Mouse (Mus musculus) heart, postnatal 0 days (tissue): ENCODE results near the gene Slc25a39. TPM values are rescaled to one million over a fixed set of nuclear protein-coding genes. Genes with fewer than 3 reads are reported as not detected.

ENCODE experiments used
- ATAC-seq: fragments of 200-750 bp; cut with Nextera tagmentation; 2 replicates; pipeline ENCODE4 v1.8.0; 2017; ENCODE audit warnings: low read depth, moderate number of reproducible peaks, moderate library complexity; ENCODE audit not compliant: insufficient read depth
- DNase-seq: peaks from one replicate; pipeline ENCODE4 v3.0.0-alpha.2; 2016; ENCODE audit warnings: low spot score
- H3K27ac ChIP-seq: fragments of 300-500 bp; sonication (generic); 2 replicates; pipeline ENCODE4 v1.5.1; 2014; ENCODE audit warnings: low read depth, mild to moderate bottlenecking
- H3K27me3 ChIP-seq: fragments of 300-500 bp; sonication (generic); 2 replicates; pipeline ENCODE4 v1.6.1; 2014; ENCODE audit warnings: low read length, mixed read lengths; ENCODE audit not compliant: control insufficient read depth, insufficient read depth
- H3K36me3 ChIP-seq: fragments of 300-500 bp; sonication (generic); replicated peaks from 2 replicates; pipeline ENCODE4 v1.6.1; 2014; ENCODE audit warnings: low read length, mixed read lengths; ENCODE audit not compliant: control insufficient read depth, insufficient read depth
- H3K4me1 ChIP-seq: fragments of 300-500 bp; sonication (generic); 2 replicates; pipeline ENCODE4 v1.6.1; 2014; ENCODE audit warnings: antibody characterized with exemption; ENCODE audit not compliant: control insufficient read depth, insufficient read depth
- H3K4me2 ChIP-seq: fragments of 300-500 bp; sonication (generic); 2 replicates; pipeline ENCODE4 v1.6.1; 2014; ENCODE audit warnings: low read depth, mild to moderate bottlenecking, low read length, moderate library complexity
- H3K4me3 ChIP-seq: fragments of 300-500 bp; sonication (generic); 2 replicates; pipeline ENCODE4 v1.5.1; 2014; ENCODE audit warnings: low read depth, low read length
- H3K9ac ChIP-seq: fragments of 300-500 bp; sonication (generic); replicated peaks from 2 replicates; pipeline ENCODE4 v1.6.1; 2014; ENCODE audit warnings: low read depth, low read length, mixed read lengths
- H3K9me3 ChIP-seq: fragments of 300-500 bp; sonication (generic); replicated peaks from 2 replicates; pipeline ENCODE4 v1.6.1; 2016; ENCODE audit warnings: low read length; ENCODE audit not compliant: control insufficient read depth
- CTCF ChIP-seq: IDR thresholded peaks from 2 replicates; pipeline ENCODE4 v1.5.1; 2016; ENCODE audit warnings: antibody characterized with exemption, control low read depth, low read depth
- EP300 ChIP-seq: IDR thresholded peaks from 2 replicates; pipeline ENCODE4 v1.6.1; 2016; ENCODE audit warnings: antibody characterized with exemption, low read depth
- WGBS: fragments of 180-500 bp; shearing (Covaris S2); extraction: QIAGEN DNeasy Blood & Tissue Kit; methylation state at CpG from one replicate; pipeline ENCODE4 v1.1.7; 2014; 5-methylcytosine and 5-hydroxymethylcytosine counted together
- polyA plus RNA-seq: library from polyadenylated mRNA; unstranded; fragments of >200 nt; fragmentation: Nextera tagmentation; extraction: Ambion mirVana; gene quantifications from 2 replicates; pipeline ENCODE4 v1.2.1, GENCODE M21; 2015
- total RNA-seq: library from RNA; depleted of rRNA; stranded (reverse); fragments of >200 nt; gene quantifications from 2 replicates; pipeline ENCODE4 v1.2.3, GENCODE M21; 2014; ENCODE audit warnings: low replicate concordance

The Slc25a39 gene
- total and polyA plus RNA-seq, 2 experiments from 2014 or later: 267 to 281 TPM

DNA sequence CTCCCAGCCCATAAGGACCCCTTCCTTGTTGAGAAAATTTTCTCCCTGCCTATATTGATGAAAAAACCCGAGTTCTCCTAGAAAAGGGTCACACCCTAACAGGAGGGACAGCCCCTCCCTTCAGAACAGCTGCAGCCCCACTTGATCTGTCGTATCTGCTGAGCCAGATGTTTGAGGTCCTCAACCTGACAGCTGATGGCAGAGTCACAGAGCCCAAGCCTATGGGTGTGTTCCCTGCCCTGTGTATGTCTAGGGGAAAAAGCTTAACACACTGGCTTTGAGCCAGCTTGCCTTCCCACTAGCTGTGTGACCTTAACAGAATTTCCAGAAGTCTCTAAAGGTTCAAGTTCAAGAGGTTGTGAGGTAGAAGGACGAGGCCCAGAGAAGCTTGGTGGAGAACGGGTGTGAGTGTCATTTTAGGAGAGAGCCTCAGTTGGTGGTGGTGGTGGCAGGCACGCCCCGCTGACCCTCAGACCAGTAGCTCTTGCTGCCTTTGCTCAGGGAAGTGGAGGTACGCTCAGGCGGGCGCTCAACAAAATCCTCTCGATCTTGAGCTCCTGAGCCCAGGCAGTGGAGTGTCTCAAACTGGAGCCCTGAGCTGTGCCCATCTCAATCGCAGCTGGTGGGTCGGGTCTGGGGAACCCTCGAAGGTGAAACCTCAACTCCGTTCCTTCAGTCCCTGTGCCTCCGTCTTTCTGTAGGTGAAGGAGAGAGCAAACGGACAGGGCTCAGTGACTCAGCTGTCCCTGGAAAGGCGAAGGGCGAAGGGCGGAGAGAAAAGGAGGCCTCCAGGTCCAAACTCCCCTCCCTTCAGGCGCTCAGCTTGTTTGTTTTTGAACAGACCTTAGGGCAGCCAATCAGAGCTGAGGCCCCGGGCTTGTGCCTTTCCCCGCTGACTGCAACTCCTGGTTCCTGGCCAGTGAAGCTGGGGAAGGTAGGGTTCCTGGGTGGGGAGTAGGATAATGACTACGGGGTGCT is 32.3 kb downstream of the Slc25a39 start:
- H3K27ac ChIP-seq: 0 out of 2 replicates have a peak overlapping the region, but pooled peaks have one; percentile 8
- no peak for DNase-seq
- peak overlapping the region; percentile 57 for H3K4me2 ChIP-seq
- no peaks in the 10 kb centered on the region for H3K36me3 ChIP-seq
- H3K4me3 ChIP-seq: peak overlapping the region; percentile 26
- peak overlapping the region; percentile 41; the same call in 1 of the 2 replicates for H3K9ac ChIP-seq
- H3K9me3 ChIP-seq: peaks cover 4% of the 10 kb centered on the region; the same call in 1 of the 2 replicates
- WGBS: 7% methylated on average over 23 of the region's 23 CpGs
- ATAC-seq: peak; percentile 69
- no peaks in the 10 kb centered on the region; the same call in 1 of the 2 replicates for H3K27me3 ChIP-seq
- H3K4me1 ChIP-seq: peaks cover 15% of the 10 kb centered on the region; the same call in 1 of the 2 replicates
- no peak for TF ChIP-seq CTCF
- TF ChIP-seq EP300: no peak

- Histone ChIP-seq H3K9ac (no peak overlapping the region), H3K4me3 (no peak overlapping the region), H3K9me3 (peaks cover 4% of the 10 kb centered on the region; the same call in 1 of the 2 replicates), H3K36me3 (no peaks in the 10 kb centered on the region), H3K4me1 (peaks cover 15% of the 10 kb centered on the region; the same call in 1 of the 2 replicates), H3K27me3 (no peaks in the 10 kb centered on the region; the same call in 1 of the 2 replicates), H3K4me2 (no peak overlapping the region), H3K27ac (no peak overlapping the region)
- 85% methylated on average over 7 of the region's 7 CpGs for WGBS
- no peak for ATAC-seq
- no peak for DNase-seq
- no peak for TF ChIP-seq EP300
- TF ChIP-seq CTCF: no peak
These were observed 33.5 kb downstream of the Slc25a39 start for GRCm38 (mm10) chr11:102374108-102374725.

DNA sequence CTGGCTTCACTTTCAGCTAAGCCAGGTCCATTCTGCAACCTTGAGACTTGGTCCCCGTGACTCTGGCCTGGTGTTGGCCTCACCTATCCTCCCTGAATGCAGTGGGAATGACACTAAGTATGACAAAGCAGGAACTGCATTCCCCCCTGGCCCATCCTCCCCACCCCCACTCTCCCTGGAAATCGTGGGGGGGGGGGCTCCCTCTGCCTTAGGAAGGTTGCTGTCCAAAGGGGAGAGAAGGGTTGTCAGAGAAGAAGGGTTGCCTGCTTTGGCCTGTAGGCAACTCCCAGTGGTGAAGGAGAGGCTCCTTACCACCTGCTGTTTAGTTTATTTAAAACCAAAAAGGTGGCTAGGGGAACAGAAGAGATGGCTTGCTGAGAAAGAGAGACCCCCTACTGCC is 34.1 kb downstream of the Slc25a39 start:
- H3K4me1 ChIP-seq: peaks cover 15% of the 10 kb centered on the region; the same call in 1 of the 2 replicates
- ATAC-seq (no peak), DNase-seq (no peak)
- no peaks in the 10 kb centered on the region for H3K9me3 ChIP-seq
- no peaks in the 10 kb centered on the region; the same call in 1 of the 2 replicates for H3K27me3 ChIP-seq
- no peak overlapping the region for H3K4me2 ChIP-seq
- H3K9ac ChIP-seq: no peak overlapping the region
- 26% methylated on average over 2 of the region's 2 CpGs for WGBS
- no peaks in the 10 kb centered on the region for H3K36me3 ChIP-seq
- no peak overlapping the region for H3K4me3 ChIP-seq
- H3K27ac ChIP-seq: no peak overlapping the region
- TF ChIP-seq CTCF (no peak), EP300 (no peak)

GRCm38 (mm10) chr11:102372936-102373335 is 34.8 kb downstream of the Slc25a39 start:
- no peaks in the 10 kb centered on the region for H3K9me3 ChIP-seq
- 40% methylated on average over 14 of the region's 14 CpGs for WGBS
- DNase-seq: no peak
- peaks cover 15% of the 10 kb centered on the region; the same call in 1 of the 2 replicates for H3K4me1 ChIP-seq
- H3K27ac ChIP-seq: no peak overlapping the region
- H3K4me2 ChIP-seq: no peak overlapping the region
- no peak for TF ChIP-seq EP300
- TF ChIP-seq CTCF: no peak
- H3K36me3 ChIP-seq: no peaks in the 10 kb centered on the region
- H3K27me3 ChIP-seq: no peaks in the 10 kb centered on the region; the same call in 1 of the 2 replicates
- no peak for ATAC-seq
- no peak overlapping the region for H3K9ac ChIP-seq
- H3K4me3 ChIP-seq: no peak overlapping the region

GRCm38 (mm10) chr11:102371926-102372685 is 35.6 kb downstream of the Slc25a39 start:
- Histone ChIP-seq H3K4me3 (no peak overlapping the region), H3K36me3 (no peaks in the 10 kb centered on the region), H3K9ac (no peak overlapping the region), H3K4me1 (peaks cover 15% of the 10 kb centered on the region; the same call in 1 of the 2 replicates), H3K27ac (no peak overlapping the region), H3K4me2 (no peak overlapping the region), H3K9me3 (no peaks in the 10 kb centered on the region), H3K27me3 (no peaks in the 10 kb centered on the region; the same call in 1 of the 2 replicates)
- 78% methylated on average over 12 of the region's 12 CpGs for WGBS
- ATAC-seq (no peak), DNase-seq (no peak)
- no peak for TF ChIP-seq EP300
- no peak for TF ChIP-seq CTCF
